Mouse (Mus musculus) ovary, postnatal 14 days (tissue): ENCODE measurements around the gene Atp10b.

Experiments used
- DNase-seq: peaks from one replicate; pipeline ENCODE4 v3.0.0; 2022; ENCODE audit warnings: low spot score

Atp10b gene

DNA sequence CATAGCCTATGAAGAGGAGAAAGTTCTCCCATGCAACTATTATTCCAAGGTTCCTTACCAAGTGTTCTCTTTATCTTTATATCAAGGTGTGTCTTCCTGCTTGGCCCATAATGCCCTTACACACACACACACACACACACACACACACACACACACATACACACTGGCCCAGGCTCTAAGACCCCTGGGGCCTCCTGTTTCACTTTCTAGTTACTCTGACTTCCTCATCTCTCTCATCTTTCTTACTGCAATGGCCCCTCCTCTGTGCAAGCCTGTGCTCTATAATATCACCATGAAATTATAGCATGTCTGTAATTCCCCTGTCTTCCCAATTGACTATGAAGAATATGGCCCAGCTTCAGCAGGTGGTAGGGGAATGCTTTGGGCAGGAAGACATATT lies 49.7 kb downstream of the Atp10b start:
- DNase-seq, result no peak

DNA sequence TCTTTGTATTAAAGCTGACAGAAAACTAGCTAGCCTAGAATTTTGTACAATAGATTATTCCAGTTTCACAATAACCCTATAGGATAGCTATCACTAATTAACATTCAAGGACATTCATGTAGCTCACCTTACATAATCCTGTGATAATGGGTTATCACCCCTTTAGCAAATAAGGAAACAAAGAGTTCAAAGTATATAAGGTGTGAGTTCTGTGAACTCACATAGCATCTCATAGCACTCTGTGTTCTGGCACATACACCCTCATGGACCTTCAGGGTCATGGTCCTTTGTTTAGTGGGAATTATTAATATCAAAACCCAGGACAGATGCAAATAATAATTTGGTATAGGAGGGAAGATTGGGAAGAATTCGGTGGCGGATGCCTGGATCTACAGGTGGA lies 50.4 kb downstream of the Atp10b start:
- no peak for DNase-seq

DNA sequence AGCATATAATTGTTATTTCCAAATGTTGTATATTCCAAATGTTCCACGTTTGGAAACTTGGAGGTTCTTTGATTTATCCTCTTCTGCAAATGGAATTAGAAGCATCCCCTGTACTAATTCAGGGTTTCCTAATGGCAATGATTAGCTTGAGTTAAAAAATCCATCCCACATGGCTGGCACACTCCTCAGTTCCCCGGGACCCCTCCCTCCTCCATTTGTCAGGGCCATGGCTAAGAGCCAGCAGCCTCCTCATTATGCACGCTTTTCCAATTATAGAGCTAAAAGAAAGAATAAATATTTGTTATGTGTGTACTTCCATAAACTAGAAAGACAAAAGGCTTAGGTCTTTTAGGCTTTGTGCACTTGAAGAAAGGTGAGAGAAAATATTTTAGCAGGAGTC lies 53.9 kb downstream of the Atp10b start:
- no peak for DNase-seq

GRCm38 (mm10) chr11:43213134-43213533 lies 63.5 kb downstream of the Atp10b start:
- no peak for DNase-seq

DNA sequence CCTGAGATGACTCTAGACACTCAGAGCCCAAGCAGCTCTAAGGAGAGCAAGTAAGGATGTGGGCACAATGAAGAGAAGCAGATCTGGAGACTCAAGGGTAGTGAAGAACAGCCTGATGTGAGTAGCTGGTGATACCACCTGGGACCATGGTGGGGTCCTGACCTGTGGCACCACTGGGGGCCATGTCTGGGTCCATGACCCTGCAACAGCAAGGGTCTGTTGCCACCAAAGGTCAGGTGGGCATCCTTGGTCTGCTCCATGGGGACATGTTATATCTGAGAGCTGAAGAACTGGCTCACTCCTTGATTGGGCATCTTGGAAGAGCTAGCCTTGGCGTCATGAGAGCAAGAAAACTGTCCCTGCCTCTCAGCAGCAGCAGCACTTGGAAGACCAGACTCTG lies 64.1 kb downstream of the Atp10b start:
- no peak for DNase-seq

DNA sequence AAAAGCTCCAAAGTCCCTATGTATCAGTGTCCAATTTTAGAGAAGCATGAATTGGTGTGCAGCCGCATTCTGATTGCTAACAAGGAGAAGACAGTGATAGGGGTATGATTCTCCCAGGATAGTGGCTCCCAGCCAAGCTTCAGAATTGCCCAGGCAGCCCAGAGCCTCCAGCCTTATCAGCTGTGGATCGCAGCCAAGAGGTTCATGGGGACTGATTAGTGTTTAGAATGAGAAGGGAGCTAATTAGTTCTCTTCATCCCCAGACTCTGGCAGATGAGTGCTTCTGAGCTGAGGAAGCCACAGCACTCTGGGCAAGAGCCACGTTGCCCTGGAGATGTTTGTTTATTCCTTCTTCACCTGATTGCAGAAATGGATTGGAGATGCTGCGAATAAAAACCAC lies 67.3 kb downstream of the Atp10b start:
- no peak for DNase-seq

GRCm38 (mm10) chr11:43230231-43230630 lies 80.6 kb downstream of the Atp10b start:
- no peak for DNase-seq

DNA sequence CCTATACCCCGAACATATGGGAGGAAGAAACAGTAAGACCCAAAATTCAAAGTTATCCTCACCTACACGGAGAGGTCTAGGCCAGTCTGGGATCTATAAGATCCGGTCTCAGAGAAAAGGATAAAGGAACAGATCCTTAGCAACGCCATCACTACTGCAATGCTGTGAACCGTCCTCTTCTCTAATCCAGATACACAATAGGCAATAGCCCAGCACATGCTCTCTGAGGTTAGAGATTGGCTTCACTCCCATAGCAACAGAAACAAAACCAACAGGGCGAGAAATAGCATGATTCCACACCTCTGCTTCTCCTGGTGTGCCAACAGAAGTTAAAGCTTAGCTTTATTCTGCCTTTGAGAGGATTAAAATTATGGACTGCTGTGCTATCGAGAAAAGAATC lies 82.4 kb downstream of the Atp10b start:
- no peak for DNase-seq

DNA sequence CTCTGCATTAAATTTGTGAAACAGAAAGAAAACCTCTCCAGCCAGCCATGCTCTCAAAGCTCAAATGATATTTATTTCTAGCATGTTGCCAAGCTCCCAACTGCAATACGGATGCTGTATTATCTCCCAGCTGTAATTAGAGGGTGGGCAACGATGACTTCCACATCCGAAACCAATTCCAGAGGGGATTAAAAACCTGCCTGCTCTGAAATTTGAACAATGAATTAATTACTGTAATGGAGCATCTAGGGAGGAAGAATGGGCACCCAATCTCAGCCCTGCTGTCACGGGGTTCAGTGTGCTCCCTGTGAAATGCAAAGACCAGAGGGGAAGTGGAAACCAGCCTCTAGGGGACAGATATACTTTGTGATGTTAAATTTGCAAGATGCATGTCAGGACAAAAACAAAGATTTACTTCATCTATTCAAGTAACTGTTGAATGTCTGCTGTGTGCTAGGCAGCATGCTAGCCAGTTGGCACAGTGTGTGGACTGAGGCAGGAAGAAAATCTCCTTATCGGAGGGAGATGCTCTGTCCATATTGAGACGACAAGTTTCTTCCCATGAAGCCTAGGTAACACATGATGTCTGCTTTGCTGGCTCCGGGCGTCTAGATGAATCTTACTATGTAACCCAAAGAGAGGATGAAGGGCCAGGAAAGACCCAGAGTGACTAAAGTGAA lies 86.8 kb downstream of the Atp10b start:
- no peak for DNase-seq

- no peak for DNase-seq
Observed at GRCm38 (mm10) chr11:43239804-43240203, 90.1 kb downstream of the Atp10b start.

- no peak for DNase-seq
Observed at GRCm38 (mm10) chr11:43253034-43253433, 103.4 kb downstream of the Atp10b start.

- DNase-seq, result no peak
Observed at GRCm38 (mm10) chr11:43255262-43255661, 105.6 kb downstream of the Atp10b start.

DNA sequence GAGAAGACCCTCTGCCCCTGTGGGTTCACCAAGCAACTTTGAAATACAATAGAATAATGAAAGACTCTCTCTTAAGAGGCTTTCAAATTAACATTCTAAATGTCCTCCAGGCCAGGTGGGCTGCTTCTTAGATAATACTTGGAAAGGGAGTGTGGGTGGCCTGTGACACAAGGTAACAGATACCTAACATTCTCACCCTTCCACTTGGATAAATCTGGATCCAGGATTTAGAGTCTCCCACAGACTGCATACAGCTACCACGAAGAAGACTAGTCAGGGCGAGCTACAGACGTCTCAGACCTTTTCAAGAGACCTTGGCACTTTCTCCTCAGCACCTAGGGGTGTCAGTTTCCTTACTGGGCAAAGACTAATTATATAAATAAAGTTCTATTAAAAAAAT lies 107.6 kb downstream of the Atp10b start:
- no peak for DNase-seq

DNA sequence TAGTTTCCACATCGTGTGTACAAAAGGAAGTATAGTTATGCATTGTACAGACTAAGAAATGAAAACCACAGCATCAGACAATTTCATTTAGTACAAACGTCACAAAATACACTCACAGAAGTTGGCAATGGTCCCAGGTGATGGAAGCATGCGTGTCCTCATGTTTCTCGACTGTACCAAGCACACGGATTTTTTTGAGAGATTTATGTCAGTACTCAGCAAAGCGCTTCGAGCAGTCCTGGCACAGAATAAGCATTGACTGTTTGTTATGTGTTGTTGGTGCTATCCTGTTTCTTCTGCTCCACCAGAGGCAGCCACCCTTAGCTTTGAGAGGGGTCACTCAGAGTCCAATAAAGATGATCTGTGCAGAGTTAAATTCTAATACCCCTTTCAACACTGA lies 108.1 kb downstream of the Atp10b start:
- DNase-seq, result no peak

DNA sequence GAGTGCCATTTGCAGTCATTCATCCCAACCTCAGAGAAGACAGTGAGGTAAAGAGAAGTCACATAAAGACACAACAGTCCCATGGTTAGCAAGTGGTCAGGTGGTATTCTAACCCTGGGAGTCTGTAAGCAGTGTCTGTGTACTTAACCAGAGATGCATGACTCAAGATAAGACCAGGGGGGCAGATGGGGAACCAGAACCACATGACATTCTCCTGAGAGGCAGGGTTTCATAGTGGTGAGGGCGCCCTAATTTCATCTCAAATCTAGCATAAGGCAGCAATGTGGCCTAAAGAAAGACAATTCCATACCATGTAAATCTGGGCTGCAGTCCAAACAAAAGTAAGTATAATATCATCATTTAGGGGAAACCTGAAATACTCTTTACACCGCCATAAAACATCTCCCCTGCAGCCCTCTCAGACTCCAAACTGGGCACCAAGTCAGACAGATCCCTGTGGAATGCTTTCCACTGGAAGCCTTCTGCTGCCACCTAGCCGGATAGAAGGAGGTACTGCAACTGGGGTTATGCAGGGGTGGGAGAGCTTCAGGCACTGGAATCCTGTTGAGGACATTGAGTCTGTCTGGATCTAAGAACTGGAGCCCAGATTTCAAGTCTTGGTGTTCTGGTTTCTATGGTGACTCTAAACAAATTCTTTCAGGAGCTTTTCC lies 114.0 kb downstream of the Atp10b start:
- peak; percentile 54 for DNase-seq

DNA sequence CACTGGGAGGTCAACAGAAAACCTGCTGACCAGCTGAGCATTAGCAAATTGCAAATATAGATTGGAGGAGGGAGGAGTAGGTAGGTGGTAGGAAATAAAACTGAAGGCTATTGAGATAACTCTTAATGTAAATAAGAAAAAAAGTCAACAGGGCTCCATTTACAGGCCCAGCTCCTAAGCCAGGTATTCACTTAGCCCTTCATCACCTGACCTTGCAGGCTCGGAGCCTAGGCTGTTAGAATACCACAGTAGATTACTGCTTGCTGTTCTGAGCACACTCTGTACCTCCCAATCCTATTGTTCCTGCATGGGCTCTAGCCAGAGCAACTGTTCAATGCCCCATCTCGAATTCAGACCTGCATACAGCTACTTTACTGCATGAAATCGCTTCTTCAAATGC lies 117.8 kb downstream of the Atp10b start:
- no peak for DNase-seq

- no peak for DNase-seq
Observed at GRCm38 (mm10) chr11:43269503-43270255, 120.0 kb downstream of the Atp10b start.

- no peak for DNase-seq
Observed at GRCm38 (mm10) chr11:43270256-43270806, 120.7 kb downstream of the Atp10b start.

- no peak for DNase-seq
Observed at GRCm38 (mm10) chr11:43273896-43274295, 124.2 kb downstream of the Atp10b start.

GRCm38 (mm10) chr11:43297584-43297983 lies 147.9 kb downstream of the Atp10b start:
- no peak for DNase-seq

- no peak for DNase-seq
Observed at GRCm38 (mm10) chr11:43311000-43311399, 161.3 kb downstream of the Atp10b start.
